Mouse (Mus musculus) limb, embryonic 14.5 days (tissue): ENCODE measurements around the gene Rgs11. TPM values are rescaled to one million over a fixed set of nuclear protein-coding genes. Genes with fewer than 3 reads are reported as not detected.
"Not testable (repeated sequence)": the region's sequence is repeated elsewhere in the genome, so short reads cannot be mapped to it uniquely, and the experiment has no call there.

Experiments used
- ATAC-seq: fragments of 200-750 bp; cut with Nextera tagmentation; 2 replicates; pipeline ENCODE4 v1.8.0; 2017; ENCODE audit warnings: low read depth, moderate number of reproducible peaks, moderate TSS enrichment; ENCODE audit not compliant: low FRiP score
- DNase-seq: peaks from one replicate; pipeline ENCODE4 v3.0.0-alpha.2; 2015; ENCODE audit warnings: low spot score
- H3K27ac ChIP-seq: fragments of 300-500 bp; sonication (generic); replicated peaks from 2 replicates; pipeline ENCODE4 v1.5.1; 2014; ENCODE audit warnings: low read depth, mild to moderate bottlenecking, low read length, moderate library complexity, mixed read lengths
- H3K27me3 ChIP-seq: fragments of 300-500 bp; sonication (generic); 2 replicates; pipeline ENCODE4 v1.6.1; 2014; ENCODE audit warnings: low read length, mixed read lengths; ENCODE audit not compliant: control insufficient read depth, insufficient read depth
- H3K36me3 ChIP-seq: fragments of 300-500 bp; sonication (generic); 2 replicates; pipeline ENCODE4 v1.6.1; 2014; ENCODE audit warnings: mild to moderate bottlenecking, low read length, moderate library complexity, mixed read lengths; ENCODE audit not compliant: control insufficient read depth, insufficient read depth
- H3K4me1 ChIP-seq: fragments of 300-500 bp; sonication (generic); 2 replicates; pipeline ENCODE4 v1.6.1; 2014; ENCODE audit warnings: antibody characterized with exemption, low read length, mixed read lengths; ENCODE audit not compliant: control insufficient read depth, insufficient read depth
- H3K4me2 ChIP-seq: fragments of 300-500 bp; sonication (generic); replicated peaks from 2 replicates; pipeline ENCODE4 v1.6.1; 2014; ENCODE audit warnings: low read depth, mild to moderate bottlenecking, low read length, moderate library complexity; ENCODE audit not compliant: severe bottlenecking
- H3K4me3 ChIP-seq: fragments of 300-500 bp; sonication (generic); replicated peaks from 2 replicates; pipeline ENCODE4 v1.5.1; 2014; ENCODE audit warnings: low read length
- H3K9ac ChIP-seq: fragments of 300-500 bp; sonication (generic); 2 replicates; pipeline ENCODE4 v1.6.1; 2014; ENCODE audit warnings: mild to moderate bottlenecking, low read depth, low read length, moderate library complexity; ENCODE audit not compliant: severe bottlenecking
- H3K9me3 ChIP-seq: fragments of 300-500 bp; sonication (generic); 2 replicates; pipeline ENCODE4 v1.6.1; 2016; ENCODE audit warnings: low read length; ENCODE audit not compliant: control insufficient read depth
- POLR2A ChIP-seq: fragments of 200-500 bp; IDR thresholded peaks from 2 replicates; pipeline ENCODE4 v1.8.0; 2012; ENCODE audit warnings: inconsistent platforms, mild to moderate bottlenecking, moderate library complexity, borderline replicate concordance; ENCODE audit not compliant: insufficient read depth, insufficient read length; ENCODE audit errors: extremely low read depth
- WGBS: fragments of 180-500 bp; shearing (Covaris S2); extraction: QIAGEN DNeasy Blood & Tissue Kit; methylation state at CpG from one replicate; pipeline ENCODE4 v1.1.7; 2014; 5-methylcytosine and 5-hydroxymethylcytosine counted together
- polyA plus RNA-seq, 2 experiments: library from polyadenylated mRNA; depleted of rRNA in 1 of 2; stranded (reverse) in 1 of 2; unstranded in 1 of 2; fragments of >200 nt; fragmentation: Nextera tagmentation in 1 of 2; extraction: Ambion mirVana in 1 of 2; gene quantifications; 2 replicates each; pipeline versions ENCODE4 v1.2.1 to v1.2.3; 2012 to 2014

Rgs11 gene
- polyA plus RNA-seq (2012; rRNA removed), result 13.9 and 17.0 TPM in 2 replicates
- polyA plus RNA-seq (2014; fragmentation: Nextera tagmentation; extraction: Ambion mirVana), result 5.3 and 8.4 TPM in 2 replicates

DNA sequence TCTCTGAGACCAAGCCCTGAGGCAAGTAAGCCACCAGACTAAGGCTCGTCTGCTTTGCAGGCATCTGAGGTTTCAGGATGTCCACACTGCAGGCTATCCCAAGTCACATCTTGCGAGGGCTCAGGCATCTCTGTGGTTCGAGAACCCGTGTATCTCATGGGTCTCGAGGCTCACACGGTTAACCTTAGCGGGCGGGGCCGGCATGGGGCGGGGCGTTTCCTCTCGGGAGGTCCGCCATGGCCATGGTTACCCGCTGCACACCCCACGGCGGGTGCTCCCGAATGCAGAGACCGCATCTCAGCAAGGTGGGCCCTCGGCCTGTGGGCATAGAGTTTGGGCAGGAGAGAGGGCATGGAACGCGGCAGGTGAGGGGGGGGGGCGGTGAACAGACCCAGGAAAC, at the start of gene Rgs11:
TSS of gene Rgs11 (plus strand) at position 215 of the 400 bp plus-strand sequence.
- Histone ChIP-seq H3K27me3 (peaks cover 35% of the 10 kb centered on the region), H3K4me1 (peaks cover 17% of the 10 kb centered on the region), H3K4me2 (peak within 1 kb of the TSS; percentile 95), H3K27ac (no peak within 1 kb of the TSS), H3K36me3 (peaks cover 3% of the 10 kb centered on the region; the same call in 1 of the 2 replicates), H3K9me3 (no peaks in the 10 kb centered on the region), H3K4me3 (peak within 1 kb of the TSS; percentile 52), H3K9ac (peak within 1 kb of the TSS; percentile 31; the same call in 1 of the 2 replicates)
- no peak for ATAC-seq
- 3% methylated on average over 21 of the region's 22 CpGs for WGBS
- TF ChIP-seq POLR2A, result no peak
- DNase-seq, result no peak

- no peak for DNase-seq
- H3K9ac ChIP-seq, result no peak overlapping the region
- no peaks in the 10 kb centered on the region for H3K4me1 ChIP-seq
- peaks cover 11% of the 10 kb centered on the region for H3K36me3 ChIP-seq
- no peak overlapping the region for H3K4me3 ChIP-seq
- 94% methylated on average over 1 of the region's 1 CpGs for WGBS
- H3K9me3 ChIP-seq, result no peaks in the 10 kb centered on the region
- ATAC-seq, result no peak
- H3K27me3 ChIP-seq, result no peaks in the 10 kb centered on the region
- no peak overlapping the region for H3K4me2 ChIP-seq
- no peak overlapping the region for H3K27ac ChIP-seq
- TF ChIP-seq POLR2A, result no peak
These were observed 40.0 kb upstream of the Rgs11 start for GRCm38 (mm10) chr17:26162736-26163135.

- H3K27ac ChIP-seq, result no peak overlapping the region
- WGBS, result 76% methylated on average over 2 of the region's 2 CpGs
- H3K9ac ChIP-seq, result no peak overlapping the region
These were observed 34.7 kb upstream of the Rgs11 start for GRCm38 (mm10) chr17:26168039-26168438.

GRCm38 (mm10) chr17:26175248-26175647, 27.5 kb upstream of the Rgs11 start:
- H3K36me3 ChIP-seq, result peaks cover 33% of the 10 kb centered on the region
- H3K4me1 ChIP-seq, H3K27me3 ChIP-seq, H3K9me3 ChIP-seq, H3K4me3 ChIP-seq, H3K9ac ChIP-seq, ATAC-seq, H3K4me2 ChIP-seq, DNase-seq, H3K27ac ChIP-seq: not testable (repeated sequence)
- 85% methylated on average over 2 of the region's 2 CpGs for WGBS

More at GRCm38 (mm10) chr17:26168039-26168438, 34.7 kb upstream of the Rgs11 start:
- Histone ChIP-seq H3K27me3 (no peaks in the 10 kb centered on the region), H3K36me3 (peaks cover 13% of the 10 kb centered on the region), H3K4me2 (no peak overlapping the region), H3K4me3 (no peak overlapping the region), H3K4me1 (no peaks in the 10 kb centered on the region), H3K9me3 (no peaks in the 10 kb centered on the region)
- no peak for TF ChIP-seq POLR2A
- no peak for DNase-seq
- ATAC-seq, result no peak

DNA sequence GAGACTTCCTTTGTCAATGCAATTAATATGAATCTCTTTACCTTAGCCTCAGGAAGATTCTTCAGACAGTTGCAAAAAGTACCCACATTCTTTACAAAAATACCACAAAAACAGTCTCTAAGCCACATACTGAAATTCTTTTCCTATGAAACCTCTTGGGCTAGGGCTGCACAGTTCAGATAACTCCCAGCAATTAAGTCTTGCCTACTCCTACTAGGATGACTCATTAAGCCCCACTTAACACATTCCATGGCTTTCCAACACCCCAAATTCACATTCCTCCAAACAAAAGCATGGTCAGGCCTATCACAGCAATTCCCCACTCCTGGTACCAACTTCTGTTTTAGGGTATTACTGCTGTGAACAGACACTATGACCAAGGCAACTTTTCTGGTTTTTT, 24.1 kb upstream of the Rgs11 start:
- Histone ChIP-seq H3K9ac (no peak overlapping the region), H3K4me2 (no peak overlapping the region), H3K9me3 (no peaks in the 10 kb centered on the region), H3K27ac (no peak overlapping the region), H3K27me3 (no peaks in the 10 kb centered on the region), H3K36me3 (peaks cover 48% of the 10 kb centered on the region), H3K4me1 (no peaks in the 10 kb centered on the region), H3K4me3 (no peak overlapping the region)
- TF ChIP-seq POLR2A, result no peak
- DNase-seq (no peak), ATAC-seq (no peak)

GRCm38 (mm10) chr17:26181179-26181578, 21.6 kb upstream of the Rgs11 start:
- Histone ChIP-seq H3K4me1 (no peaks in the 10 kb centered on the region), H3K9me3 (no peaks in the 10 kb centered on the region), H3K4me3 (no peak overlapping the region), H3K36me3 (peaks cover 50% of the 10 kb centered on the region), H3K4me2 (no peak overlapping the region), H3K9ac (no peak overlapping the region), H3K27me3 (no peaks in the 10 kb centered on the region), H3K27ac (no peak overlapping the region)
- ATAC-seq, result no peak
- no peak for TF ChIP-seq POLR2A
- no peak for DNase-seq
- 94% methylated on average over 3 of the region's 3 CpGs for WGBS
